In genomic region chr10:121750175-121750574, GRCm38 (mm10) we compare ENCODE assay signal across 10 mouse cellular contexts. TPM values are rescaled to one million over a fixed set of nuclear protein-coding genes. Genes with fewer than 3 reads are reported as not detected.
A peak's percentile ranks its signal among the peaks of the same experiment; 100 is the strongest.
DNase-seq lines count a peak whose midpoint lies in the region; ATAC-seq lines count a peak whose summit lies in the region.
"Had no signal": no experiment of that assay in that cellular context is flagged by ENCODE, and none has a peak within 500 bp of the region (broad histone marks: within the 10 kb centered on the region; RNA-seq: fewer than 3 reads in every experiment).

No protein-coding gene starts in this region.

- peak; percentile 89 for ATAC-seq in megakaryocyte progenitor cell, adult 5-6 weeks (replicated peaks; ENCODE audit: poor library complexity)

- DNase-seq in ES-CJ7 (ENCODE audit: low read depth, low spot score): peak; percentile 94
- peak; percentile 96 for DNase-seq in ZHBTc4 (ENCODE audit: low read depth, low spot score)
- peak; percentile 45 to 56 for DNase-seq in layer of hippocampus, postnatal 36 days
- DNase-seq in cerebellum, postnatal 36 days: no peak
- DNase-seq in Muller cell, postnatal 12 days (ENCODE audit: inconsistent ontology term): no peak
- DNase-seq in heart, postnatal 4 days: no peak
- DNase-seq: gastrocnemius, postnatal 25 days; kidney, postnatal 25 days; lung, embryonic 14.5 days had no signal

RNA-seq across cellular contexts. Expression of gene BC048403, which starts 10.4 kb away (rescaled TPM):
- total RNA-seq in layer of hippocampus, postnatal 36 days (2021): 1 to 10 TPM; 8.6 to 8.8 TPM
- 10.9 and 14.0 TPM in 2 replicates for total RNA-seq in megakaryocyte progenitor cell, adult 5-6 weeks (2015)
- total RNA-seq in megakaryocyte progenitor cell, adult 5-6 weeks (2017): 3.7 and 4.3 TPM in 2 replicates
- 1 to 10 TPM; 2.7 to 2.9 TPM for total RNA-seq in heart, postnatal 4 days (2021)

Comparison
In these comparisons a context has a peak if more than half of its experiments do, and no peak if none do; other contexts are left out.
1. DNase-seq: peak in ES-CJ7 (single experiment), ZHBTc4 (single experiment) and layer of hippocampus, postnatal 36 days (2 of 2); none in cerebellum, postnatal 36 days (0 of 2), Muller cell, postnatal 12 days (single experiment) and heart, postnatal 4 days (single experiment).